ENCODE assay signal across 9 mouse cellular contexts in the genomic region with DNA sequence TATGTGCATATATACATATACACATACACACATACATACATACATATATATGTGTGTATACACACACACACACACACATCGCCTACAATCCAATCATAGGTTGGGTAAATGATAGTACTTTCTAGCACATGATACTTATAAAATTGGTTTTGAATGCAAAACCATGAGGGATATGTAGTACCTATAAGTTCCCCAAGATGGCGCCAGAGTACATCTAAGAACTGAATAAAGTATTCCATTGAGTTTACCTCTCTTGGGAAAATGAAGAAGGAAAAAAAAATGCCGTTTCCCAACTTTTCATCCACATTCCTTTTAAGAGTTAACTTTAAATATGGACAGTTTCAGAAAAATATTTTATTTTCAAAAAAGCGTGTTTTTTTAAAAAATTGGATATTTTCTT.
DNase-seq lines count a peak whose midpoint lies in the region; ATAC-seq lines count a peak whose summit lies in the region.
"Had no signal": no experiment of that assay in that cellular context is flagged by ENCODE, and none has a peak within 500 bp of the region (broad histone marks: within the 10 kb centered on the region; RNA-seq: fewer than 3 reads in every experiment).

No protein-coding gene starts in this region.

- no peaks in the 10 kb centered on the region for H3K27me3 ChIP-seq in hindbrain, embryonic 14.5 days (ENCODE audit: control insufficient read depth, insufficient read depth, low read length)
- H3K27me3 ChIP-seq in hindbrain, embryonic 10.5 days (ENCODE audit: insufficient read depth, poor library complexity, severe bottlenecking), result no peaks in the 10 kb centered on the region
- H3K27me3 ChIP-seq: heart, embryonic 15.5 days had no signal

- H3K4me2 ChIP-seq in hindbrain, embryonic 14.5 days (replicated peaks), result no peak overlapping the region
- H3K4me2 ChIP-seq: heart, embryonic 15.5 days had no signal

- H3K9ac ChIP-seq in hindbrain, embryonic 14.5 days, result no peak overlapping the region
- H3K9ac ChIP-seq: heart, embryonic 15.5 days had no signal

- peak; percentile 73 for DNase-seq in hindbrain, embryonic 14.5 days (ENCODE audit: low spot score)
- DNase-seq in hindbrain, embryonic 10.5 days (ENCODE audit: low spot score), result no peak
- DNase-seq in thymus, postnatal 0 days (ENCODE audit: low spot score), result peak; percentile 8
- no peak for DNase-seq in thymus, postnatal 4 days
- DNase-seq in cerebellum, postnatal 14 days, result peak; percentile 57 to 69
- DNase-seq in left cerebral cortex, postnatal 25 days (ENCODE audit: low spot score in 2 of 2), result peak; percentile 39 to 44
- no peak for DNase-seq in urinary bladder, postnatal 10 days (ENCODE audit: low spot score)

- intact Hi-C loops in left cerebral cortex, postnatal 25 days (cut with DNase I), result loop anchor here (1.0 kb wide), 1 partner anchor 405 kb away; no protein-coding TSS in a partner anchor

- no peak overlapping the region for H3K27ac ChIP-seq in hindbrain, embryonic 14.5 days
- H3K27ac ChIP-seq in hindbrain, embryonic 10.5 days, result no peak overlapping the region
- H3K27ac ChIP-seq: heart, embryonic 15.5 days had no signal

- ATAC-seq in hindbrain, embryonic 14.5 days (ENCODE audit: low FRiP score), result no peak
- no peak for ATAC-seq in monocyte, adult 5-6 weeks (replicated peaks; ENCODE audit: insufficient number of reproducible peaks, low FRiP score, low TSS enrichment, poor library complexity, severe bottlenecking)

- H3K36me3 ChIP-seq in hindbrain, embryonic 14.5 days (replicated peaks; ENCODE audit: control insufficient read depth, insufficient read depth), result no peaks in the 10 kb centered on the region
- H3K36me3 ChIP-seq in hindbrain, embryonic 10.5 days, result peaks cover 24% of the 10 kb centered on the region

- no peaks in the 10 kb centered on the region for H3K4me1 ChIP-seq in hindbrain, embryonic 14.5 days (replicated peaks; ENCODE audit: control insufficient read depth, insufficient read depth, low read length)
- no peaks in the 10 kb centered on the region for H3K4me1 ChIP-seq in hindbrain, embryonic 10.5 days (replicated peaks)
- H3K4me1 ChIP-seq: heart, embryonic 15.5 days had no signal

- WGBS in hindbrain, embryonic 14.5 days, result 42% methylated on average over 4 of the region's 4 CpGs
- 35% methylated on average over 4 of the region's 4 CpGs for WGBS in hindbrain, embryonic 10.5 days

- H3K9me3 ChIP-seq in hindbrain, embryonic 14.5 days (ENCODE audit: control insufficient read depth, low read length), result no peaks in the 10 kb centered on the region
- peaks cover 5% of the 10 kb centered on the region; the same call in 1 of the 2 replicates for H3K9me3 ChIP-seq in hindbrain, embryonic 10.5 days
- H3K9me3 ChIP-seq: heart, embryonic 15.5 days had no signal

- H3K4me3 ChIP-seq in hindbrain, embryonic 14.5 days (replicated peaks; ENCODE audit: low read length), result no peak overlapping the region
- no peak overlapping the region for H3K4me3 ChIP-seq in hindbrain, embryonic 10.5 days
- H3K4me3 ChIP-seq: heart, embryonic 15.5 days had no signal

Comparison
In these comparisons a context has a peak if more than half of its experiments do, and no peak if none do; other contexts are left out.
1. DNase-seq: peak in hindbrain, embryonic 14.5 days (single experiment), thymus, postnatal 0 days (single experiment), cerebellum, postnatal 14 days (2 of 2) and left cerebral cortex, postnatal 25 days (2 of 2); none in hindbrain, embryonic 10.5 days (single experiment), thymus, postnatal 4 days (single experiment) and urinary bladder, postnatal 10 days (single experiment).